Mouse (Mus musculus) neural tube, embryonic 13.5 days (tissue): Measurements from ENCODE around the gene Galk2. TPM values are rescaled to one million over a fixed set of nuclear protein-coding genes. Genes with fewer than 3 reads are reported as not detected.

Experiments used
- ATAC-seq: fragments of 200-750 bp; cut with Nextera tagmentation; 2 replicates; pipeline ENCODE4 v1.8.0; 2017; ENCODE audit warnings: low read depth, mild to moderate bottlenecking, moderate TSS enrichment, moderate library complexity
- H3K27ac ChIP-seq: fragments of 300-500 bp; sonication (generic); replicated peaks from 2 replicates; pipeline ENCODE4 v1.5.1; 2015; ENCODE audit warnings: moderate library complexity, mild to moderate bottlenecking, inconsistent platforms
- H3K27me3 ChIP-seq: fragments of 300-500 bp; sonication (generic); 2 replicates; pipeline ENCODE4 v1.6.1; 2015; ENCODE audit warnings: mild to moderate bottlenecking, inconsistent platforms
- H3K36me3 ChIP-seq: fragments of 300-500 bp; sonication (generic); 2 replicates; pipeline ENCODE4 v1.6.1; 2015; ENCODE audit warnings: mild to moderate bottlenecking, inconsistent platforms
- H3K4me1 ChIP-seq: fragments of 300-500 bp; sonication (generic); replicated peaks from 2 replicates; pipeline ENCODE4 v1.6.1; 2015; ENCODE audit warnings: inconsistent platforms
- H3K4me2 ChIP-seq: fragments of 300-500 bp; sonication (generic); 2 replicates; pipeline ENCODE4 v1.6.1; 2015; ENCODE audit warnings: inconsistent platforms, mild to moderate bottlenecking, moderate library complexity
- H3K4me3 ChIP-seq: fragments of 300-500 bp; sonication (generic); 2 replicates; pipeline ENCODE4 v1.5.1; 2015; ENCODE audit warnings: mild to moderate bottlenecking, inconsistent platforms
- H3K9ac ChIP-seq: fragments of 300-500 bp; sonication (generic); 2 replicates; pipeline ENCODE4 v1.6.1; 2015; ENCODE audit warnings: moderate library complexity, mild to moderate bottlenecking, inconsistent platforms
- H3K9me3 ChIP-seq: fragments of 300-500 bp; sonication (generic); 2 replicates; pipeline ENCODE4 v1.6.1; 2016; ENCODE audit warnings: inconsistent platforms
- WGBS: fragments of 180-500 bp; shearing (Covaris S2); methylation state at CpG from one replicate; pipeline ENCODE4 v1.1.7; 2015; 5-methylcytosine and 5-hydroxymethylcytosine counted together
- polyA plus RNA-seq: library from polyadenylated mRNA; unstranded; fragments of >200 nt; fragmentation: Nextera tagmentation; extraction: Ambion mirVana; gene quantifications from 2 replicates; pipeline ENCODE4 v1.2.1, GENCODE M21; 2015

The Galk2 gene
- polyA plus RNA-seq, 1 experiment from 2014 or later: 26.6 TPM

GRCm38 (mm10) chr2:125906407-125907066 lies 47.6 kb downstream of the Galk2 start:
- 88% methylated on average over 4 of the region's 4 CpGs for WGBS
- Histone ChIP-seq H3K4me2 (no peak overlapping the region), H3K4me3 (no peak overlapping the region), H3K9ac (no peak overlapping the region), H3K36me3 (no peaks in the 10 kb centered on the region), H3K4me1 (no peaks in the 10 kb centered on the region), H3K27me3 (no peaks in the 10 kb centered on the region), H3K9me3 (no peaks in the 10 kb centered on the region), H3K27ac (no peak overlapping the region)
- ATAC-seq: no peak

GRCm38 (mm10) chr2:125907580-125908255 lies 48.8 kb downstream of the Galk2 start:
- no peak for ATAC-seq
- no peak overlapping the region for H3K4me3 ChIP-seq
- 80% methylated on average over 4 of the region's 4 CpGs for WGBS

GRCm38 (mm10) chr2:125914167-125914566 lies 55.3 kb downstream of the Galk2 start:
- 91% methylated on average over 1 of the region's 1 CpGs for WGBS
- H3K9ac ChIP-seq: no peak overlapping the region
- H3K36me3 ChIP-seq: no peaks in the 10 kb centered on the region
- no peak overlapping the region for H3K27ac ChIP-seq
- no peaks in the 10 kb centered on the region for H3K9me3 ChIP-seq
- no peak overlapping the region for H3K4me2 ChIP-seq
- 0 out of 2 replicates have a peak, but pooled peaks cover 9% of the 10 kb centered on the region for H3K4me1 ChIP-seq
- ATAC-seq: no peak
- H3K4me3 ChIP-seq: no peak overlapping the region
- no peaks in the 10 kb centered on the region for H3K27me3 ChIP-seq

More at GRCm38 (mm10) chr2:125907580-125908255, 48.8 kb downstream of the Galk2 start:
- Histone ChIP-seq H3K27ac (no peak overlapping the region), H3K9ac (no peak overlapping the region), H3K4me2 (no peak overlapping the region), H3K36me3 (no peaks in the 10 kb centered on the region), H3K4me1 (no peaks in the 10 kb centered on the region), H3K27me3 (no peaks in the 10 kb centered on the region), H3K9me3 (no peaks in the 10 kb centered on the region)

- Histone ChIP-seq H3K36me3 (no peaks in the 10 kb centered on the region), H3K4me1 (0 out of 2 replicates have a peak, but pooled peaks cover 9% of the 10 kb centered on the region), H3K27me3 (no peaks in the 10 kb centered on the region), H3K9me3 (no peaks in the 10 kb centered on the region), H3K9ac (no peak overlapping the region), H3K27ac (no peak overlapping the region), H3K4me3 (no peak overlapping the region), H3K4me2 (no peak overlapping the region)
- no peak for ATAC-seq
Measured at GRCm38 (mm10) chr2:125914713-125915112, 55.8 kb downstream of the Galk2 start.

GRCm38 (mm10) chr2:125916652-125917296 lies 57.9 kb downstream of the Galk2 start:
- Histone ChIP-seq H3K4me2 (no peak overlapping the region), H3K9ac (no peak overlapping the region), H3K27ac (peak overlapping the region; percentile 59), H3K36me3 (peaks cover 2% of the 10 kb centered on the region; the same call in 1 of the 2 replicates), H3K4me1 (0 out of 2 replicates have a peak, but pooled peaks cover 9% of the 10 kb centered on the region), H3K9me3 (peaks cover 1% of the 10 kb centered on the region; the same call in 1 of the 2 replicates), H3K4me3 (no peak overlapping the region), H3K27me3 (no peaks in the 10 kb centered on the region)
- no peak for ATAC-seq
- 79% methylated on average over 11 of the region's 11 CpGs for WGBS

- H3K9me3 ChIP-seq: peaks cover 2% of the 10 kb centered on the region; the same call in 1 of the 2 replicates
- no peak overlapping the region for H3K4me2 ChIP-seq
- no peak overlapping the region for H3K4me3 ChIP-seq
- H3K36me3 ChIP-seq: peaks cover 4% of the 10 kb centered on the region; the same call in 1 of the 2 replicates
- no peak overlapping the region for H3K9ac ChIP-seq
- H3K27ac ChIP-seq: peak overlapping the region; percentile 59
- ATAC-seq: peak; percentile 65
- no peaks in the 10 kb centered on the region for H3K27me3 ChIP-seq
- 0 out of 2 replicates have a peak, but pooled peaks cover 9% of the 10 kb centered on the region for H3K4me1 ChIP-seq
- 39% methylated on average over 3 of the region's 3 CpGs for WGBS
Measured at GRCm38 (mm10) chr2:125917297-125917679, 58.4 kb downstream of the Galk2 start.

GRCm38 (mm10) chr2:125921273-125921672 lies 62.4 kb downstream of the Galk2 start:
- WGBS: 54% methylated on average over 5 of the region's 5 CpGs
- H3K36me3 ChIP-seq: peaks cover 4% of the 10 kb centered on the region; the same call in 1 of the 2 replicates
- H3K27ac ChIP-seq: no peak overlapping the region
- ATAC-seq: no peak
- H3K4me2 ChIP-seq: no peak overlapping the region
- H3K9me3 ChIP-seq: peaks cover 2% of the 10 kb centered on the region; the same call in 1 of the 2 replicates
- H3K4me1 ChIP-seq: 0 out of 2 replicates have a peak, but pooled peaks cover 9% of the 10 kb centered on the region
- H3K4me3 ChIP-seq: no peak overlapping the region
- H3K9ac ChIP-seq: no peak overlapping the region
- no peaks in the 10 kb centered on the region for H3K27me3 ChIP-seq

GRCm38 (mm10) chr2:125922149-125922548 lies 63.2 kb downstream of the Galk2 start:
- peaks cover 4% of the 10 kb centered on the region; the same call in 1 of the 2 replicates for H3K36me3 ChIP-seq
- no peak overlapping the region for H3K4me2 ChIP-seq
- H3K4me3 ChIP-seq: no peak overlapping the region
- ATAC-seq: no peak
- no peak overlapping the region for H3K9ac ChIP-seq
- H3K4me1 ChIP-seq: 0 out of 2 replicates have a peak, but pooled peaks cover 5% of the 10 kb centered on the region
- H3K9me3 ChIP-seq: peaks cover 2% of the 10 kb centered on the region; the same call in 1 of the 2 replicates
- H3K27ac ChIP-seq: no peak overlapping the region
- WGBS: 94% methylated on average over 5 of the region's 5 CpGs
- no peaks in the 10 kb centered on the region for H3K27me3 ChIP-seq

- no peaks in the 10 kb centered on the region for H3K4me1 ChIP-seq
- no peak overlapping the region for H3K4me2 ChIP-seq
- H3K9ac ChIP-seq: no peak overlapping the region
- H3K27ac ChIP-seq: no peak overlapping the region
- no peak overlapping the region for H3K4me3 ChIP-seq
- 86% methylated on average over 4 of the region's 4 CpGs for WGBS
- H3K9me3 ChIP-seq: peaks cover 2% of the 10 kb centered on the region; the same call in 1 of the 2 replicates
- ATAC-seq: no peak
- H3K36me3 ChIP-seq: peaks cover 4% of the 10 kb centered on the region; the same call in 1 of the 2 replicates
- H3K27me3 ChIP-seq: no peaks in the 10 kb centered on the region
Measured at GRCm38 (mm10) chr2:125922877-125923276, 64.0 kb downstream of the Galk2 start.

- no peak overlapping the region for H3K27ac ChIP-seq
- ATAC-seq: no peak
- H3K36me3 ChIP-seq: peaks cover 4% of the 10 kb centered on the region; the same call in 1 of the 2 replicates
- no peaks in the 10 kb centered on the region for H3K4me1 ChIP-seq
- no peak overlapping the region for H3K9ac ChIP-seq
- H3K9me3 ChIP-seq: peaks cover 2% of the 10 kb centered on the region; the same call in 1 of the 2 replicates
- H3K27me3 ChIP-seq: no peaks in the 10 kb centered on the region
- WGBS: 90% methylated on average over 5 of the region's 5 CpGs
- no peak overlapping the region for H3K4me2 ChIP-seq
- H3K4me3 ChIP-seq: no peak overlapping the region
Measured at GRCm38 (mm10) chr2:125923346-125923745, 64.4 kb downstream of the Galk2 start.

- Histone ChIP-seq H3K9me3 (peaks cover 2% of the 10 kb centered on the region; the same call in 1 of the 2 replicates), H3K4me2 (no peak overlapping the region), H3K4me3 (no peak overlapping the region), H3K27ac (no peak overlapping the region), H3K9ac (no peak overlapping the region), H3K36me3 (peaks cover 4% of the 10 kb centered on the region; the same call in 1 of the 2 replicates), H3K27me3 (no peaks in the 10 kb centered on the region), H3K4me1 (no peaks in the 10 kb centered on the region)
- 83% methylated on average over 1 of the region's 1 CpGs for WGBS
- ATAC-seq: no peak
Measured at GRCm38 (mm10) chr2:125924554-125924953, 65.6 kb downstream of the Galk2 start.

- H3K4me1 ChIP-seq: no peaks in the 10 kb centered on the region
- no peaks in the 10 kb centered on the region for H3K27me3 ChIP-seq
- 75% methylated on average over 3 of the region's 3 CpGs for WGBS
- H3K36me3 ChIP-seq: peaks cover 4% of the 10 kb centered on the region; the same call in 1 of the 2 replicates
- H3K9ac ChIP-seq: no peak overlapping the region
- peaks cover 2% of the 10 kb centered on the region; the same call in 1 of the 2 replicates for H3K9me3 ChIP-seq
- H3K4me3 ChIP-seq: no peak overlapping the region
- H3K27ac ChIP-seq: no peak overlapping the region
- no peak overlapping the region for H3K4me2 ChIP-seq
- no peak for ATAC-seq
Measured at GRCm38 (mm10) chr2:125925081-125925480, 66.2 kb downstream of the Galk2 start.
